Mouse (Mus musculus) lung, postnatal 0 days (tissue): ENCODE results near the gene Hydin.

ENCODE experiments used
- CTCF ChIP-seq: IDR thresholded peaks from 2 replicates; pipeline ENCODE4 v1.5.1; 2016; ENCODE audit warnings: antibody characterized with exemption, mild to moderate bottlenecking
- EP300 ChIP-seq: IDR thresholded peaks from 2 replicates; pipeline ENCODE4 v1.6.1; 2016; ENCODE audit warnings: antibody characterized with exemption, mild to moderate bottlenecking, control low read depth

GRCm38 (mm10) chr8:110339447-110339846 is 72.7 kb downstream of the Hydin start:
- no peak for TF ChIP-seq CTCF
- TF ChIP-seq EP300 = no peak
